Mouse (Mus musculus) erythroblast, embryonic 14.5 days (primary cell): ENCODE results near the gene Qpct. TPM values are rescaled to one million over a fixed set of nuclear protein-coding genes. Genes with fewer than 3 reads are reported as not detected.

Source experiments
- H3K27me3 ChIP-seq: 2 replicates; pipeline ENCODE4 v1.6.1; 2012; ENCODE audit warnings: inconsistent platforms; ENCODE audit not compliant: control insufficient read depth
- H3K36me3 ChIP-seq: 2 replicates; pipeline ENCODE4 v1.6.1; 2012; ENCODE audit warnings: mild to moderate bottlenecking, inconsistent platforms; ENCODE audit not compliant: control insufficient read depth
- H3K4me1 ChIP-seq: 2 replicates; pipeline ENCODE4 v1.6.1; 2012; ENCODE audit warnings: inconsistent platforms; ENCODE audit not compliant: control insufficient read depth
- H3K4me3 ChIP-seq: replicated peaks from 2 replicates; pipeline ENCODE3; 2012; ENCODE audit warnings: moderate library complexity, mild to moderate bottlenecking, inconsistent platforms
- H3K9me3 ChIP-seq: 2 replicates; pipeline ENCODE4 v1.6.1; 2012; ENCODE audit warnings: low read length, inconsistent platforms, mixed read lengths; ENCODE audit not compliant: control insufficient read depth
- GATA1 ChIP-seq: IDR thresholded peaks from 2 replicates; pipeline ENCODE4 v1.6.1; 2012; ENCODE audit warnings: low read length, inconsistent platforms, mixed read lengths
- TAL1 ChIP-seq: IDR thresholded peaks from 3 replicates; pipeline ENCODE4 v1.6.1; 2012; ENCODE audit warnings: low read length, inconsistent platforms, mixed read lengths
- polyA plus RNA-seq: library from polyadenylated mRNA; stranded (reverse); fragments of >175 nt; gene quantifications from 2 replicates; pipeline ENCODE4 v1.2.3, GENCODE M21; 2012

Gene Qpct
- polyA plus RNA-seq, 1 experiment: not detected

- no peaks in the 10 kb centered on the region for H3K36me3 ChIP-seq
- H3K9me3 ChIP-seq: no peaks in the 10 kb centered on the region
- H3K4me1 ChIP-seq: no peaks in the 10 kb centered on the region
- TF ChIP-seq GATA1 (no peak), TAL1 (no peak)
- H3K4me3 ChIP-seq: no peak overlapping the region
- H3K27me3 ChIP-seq: no peaks in the 10 kb centered on the region
Measured at GRCm38 (mm10) chr17:79068581-79068980, 16.9 kb downstream of the Qpct start.

- Histone ChIP-seq H3K4me1 (no peaks in the 10 kb centered on the region), H3K9me3 (no peaks in the 10 kb centered on the region), H3K27me3 (no peaks in the 10 kb centered on the region), H3K4me3 (no peak overlapping the region), H3K36me3 (no peaks in the 10 kb centered on the region)
- TF ChIP-seq GATA1: no peak
- no peak for TF ChIP-seq TAL1
Measured at GRCm38 (mm10) chr17:79069019-79069418, 17.3 kb downstream of the Qpct start.

GRCm38 (mm10) chr17:79069766-79070480, 18.2 kb downstream of the Qpct start:
- H3K27me3 ChIP-seq: no peaks in the 10 kb centered on the region
- TF ChIP-seq GATA1 (no peak), TAL1 (no peak)
- no peaks in the 10 kb centered on the region for H3K9me3 ChIP-seq
- no peak overlapping the region for H3K4me3 ChIP-seq
- no peaks in the 10 kb centered on the region for H3K4me1 ChIP-seq
- H3K36me3 ChIP-seq: no peaks in the 10 kb centered on the region

GRCm38 (mm10) chr17:79071951-79072350, 20.2 kb downstream of the Qpct start:
- H3K4me1 ChIP-seq: no peaks in the 10 kb centered on the region
- H3K27me3 ChIP-seq: no peaks in the 10 kb centered on the region
- H3K9me3 ChIP-seq: no peaks in the 10 kb centered on the region
- no peaks in the 10 kb centered on the region for H3K36me3 ChIP-seq
- no peak overlapping the region for H3K4me3 ChIP-seq
- TF ChIP-seq GATA1 (no peak), TAL1 (no peak)

- Histone ChIP-seq H3K36me3 (no peaks in the 10 kb centered on the region), H3K27me3 (no peaks in the 10 kb centered on the region)
Measured at GRCm38 (mm10) chr17:79076974-79077847, 25.5 kb downstream of the Qpct start.

GRCm38 (mm10) chr17:79077848-79078146, 26.1 kb downstream of the Qpct start:
- Histone ChIP-seq H3K4me1 (no peaks in the 10 kb centered on the region), H3K4me3 (no peak overlapping the region), H3K27me3 (no peaks in the 10 kb centered on the region), H3K36me3 (no peaks in the 10 kb centered on the region), H3K9me3 (no peaks in the 10 kb centered on the region)
- TF ChIP-seq GATA1 (no peak), TAL1 (no peak)

More at GRCm38 (mm10) chr17:79076974-79077847, 25.5 kb downstream of the Qpct start:
- TF ChIP-seq TAL1: no peak
- Histone ChIP-seq H3K4me3 (no peak overlapping the region), H3K4me1 (no peaks in the 10 kb centered on the region), H3K9me3 (no peaks in the 10 kb centered on the region)

GRCm38 (mm10) chr17:79078248-79078647, 26.5 kb downstream of the Qpct start:
- Histone ChIP-seq H3K4me3 (no peak overlapping the region), H3K36me3 (no peaks in the 10 kb centered on the region), H3K27me3 (no peaks in the 10 kb centered on the region), H3K9me3 (no peaks in the 10 kb centered on the region), H3K4me1 (no peaks in the 10 kb centered on the region)
- TF ChIP-seq TAL1 (no peak), GATA1 (no peak)

- Histone ChIP-seq H3K9me3 (no peaks in the 10 kb centered on the region), H3K4me3 (no peak overlapping the region), H3K36me3 (no peaks in the 10 kb centered on the region), H3K27me3 (no peaks in the 10 kb centered on the region), H3K4me1 (no peaks in the 10 kb centered on the region)
- TF ChIP-seq GATA1 (no peak), TAL1 (no peak)
Measured at GRCm38 (mm10) chr17:79091710-79092109, 40.0 kb downstream of the Qpct start.

- Histone ChIP-seq H3K27me3 (no peaks in the 10 kb centered on the region), H3K9me3 (no peaks in the 10 kb centered on the region), H3K36me3 (no peaks in the 10 kb centered on the region), H3K4me3 (no peak overlapping the region), H3K4me1 (no peaks in the 10 kb centered on the region)
- TF ChIP-seq TAL1: no peak
- no peak for TF ChIP-seq GATA1
Measured at GRCm38 (mm10) chr17:79093286-79093975, 41.7 kb downstream of the Qpct start.
